Mouse (Mus musculus): ENCODE measurements around the gene Arhgap19.

Gene Arhgap19

GRCm38 (mm10) chr19:41747436-41747835 lies 54.4 kb downstream of the Arhgap19 start:
- no peak for DNase-seq (ENCODE audit: extremely low spot score, low read depth, low spot score)

- DNase-seq (ENCODE audit: extremely low spot score, low read depth, low spot score): no peak
Measured at GRCm38 (mm10) chr19:41745941-41746557, 55.8 kb downstream of the Arhgap19 start.

GRCm38 (mm10) chr19:41743396-41743795 lies 58.5 kb downstream of the Arhgap19 start, which contains the start of gene Slit1:
Gene Slit1, minus strand, starts transcription at chr19:41743665.
- DNase-seq (ENCODE audit: extremely low spot score, low read depth, low spot score): no peak

- no peak for DNase-seq (ENCODE audit: extremely low spot score, low read depth, low spot score)
Measured at GRCm38 (mm10) chr19:41738896-41739295, 63.0 kb downstream of the Arhgap19 start.

- DNase-seq (ENCODE audit: extremely low spot score, low read depth, low spot score): no peak
Measured at GRCm38 (mm10) chr19:41738429-41738805, 63.4 kb downstream of the Arhgap19 start.

GRCm38 (mm10) chr19:41737657-41738428 lies 64.0 kb downstream of the Arhgap19 start:
- no peak for DNase-seq (ENCODE audit: extremely low spot score, low read depth, low spot score)

GRCm38 (mm10) chr19:41734685-41735084 lies 67.2 kb downstream of the Arhgap19 start:
- no peak for DNase-seq (ENCODE audit: extremely low spot score, low read depth, low spot score)

- DNase-seq (ENCODE audit: extremely low spot score, low read depth, low spot score): no peak
Measured at GRCm38 (mm10) chr19:41725491-41725890, 76.4 kb downstream of the Arhgap19 start.

GRCm38 (mm10) chr19:41724831-41725470 lies 76.9 kb downstream of the Arhgap19 start:
- DNase-seq (ENCODE audit: extremely low spot score, low read depth, low spot score): no peak

GRCm38 (mm10) chr19:41723337-41723736 lies 78.5 kb downstream of the Arhgap19 start:
- DNase-seq (ENCODE audit: extremely low spot score, low read depth, low spot score): no peak

GRCm38 (mm10) chr19:41719436-41719835 lies 82.4 kb downstream of the Arhgap19 start:
- no peak for DNase-seq (ENCODE audit: extremely low spot score, low read depth, low spot score)

Measured in hindlimb bud, embryonic 11.5 days (tissue).